Mouse (Mus musculus) heart, postnatal 36 days (tissue): Measurements from ENCODE around the gene Vcp. TPM values are rescaled to one million over a fixed set of nuclear protein-coding genes. Genes with fewer than 3 reads are reported as not detected.

Experiments
- DNase-seq, 2 experiments: peaks; one replicate each; pipeline ENCODE4 v3.0.0; 2021 to 2022
- intact Hi-C: fragments of 180-260 bp; cut with DNase I; formaldehyde crosslinking; loops from one replicate; pipeline ENCODE4 v1.15.1; 2025
- total RNA-seq, 2 experiments: library from RNA; stranded (reverse); gene quantifications; 2 replicates each; pipeline ENCODE4 v1.2.3; 2021

Gene Vcp
- total RNA-seq, 2 experiments from 2014 or later = 264 to 265 TPM

DNA sequence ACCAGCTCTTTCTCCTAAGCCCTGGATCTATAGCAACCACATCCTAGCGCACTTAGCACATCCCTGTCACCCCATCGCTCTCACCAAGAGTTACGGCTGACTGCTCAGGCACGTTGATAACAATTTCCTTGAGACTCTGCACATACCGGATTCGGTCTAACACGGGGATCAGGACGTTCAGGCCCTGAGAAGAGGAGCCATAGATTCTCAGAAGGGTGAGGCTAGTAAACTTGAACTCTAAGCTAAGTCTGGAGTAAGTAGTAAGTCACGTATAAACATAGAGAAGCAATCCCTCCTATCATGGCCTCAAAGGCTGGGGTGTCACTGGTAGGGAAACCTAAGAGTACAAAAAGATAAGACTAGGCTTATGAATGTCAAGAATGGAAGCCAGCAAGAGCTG lies 30.0 kb upstream of the Vcp start:
- intact Hi-C loops = no loop called here

DNA sequence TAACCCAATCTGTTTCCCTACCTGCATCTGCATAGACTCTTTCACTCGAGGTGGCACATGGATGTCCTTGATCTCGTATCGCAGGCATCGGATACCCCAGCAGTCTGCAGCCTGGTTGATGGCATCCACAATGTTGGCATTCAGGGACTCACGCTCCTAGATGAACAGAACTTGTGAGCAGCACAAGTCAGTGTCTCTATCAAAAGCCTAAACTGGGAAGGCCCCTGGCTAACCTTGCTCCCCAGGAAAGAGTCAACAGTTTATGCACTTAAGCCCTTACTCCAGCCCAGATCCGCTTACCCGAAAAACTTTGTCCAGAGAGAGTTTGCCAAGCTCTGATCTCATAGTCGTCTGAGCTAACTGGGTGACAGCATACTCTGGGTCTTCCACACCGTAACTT lies 29.4 kb upstream of the Vcp start:
- DNase-seq = no peak

More for the DNA sequence above, 30.0 kb upstream of the Vcp start:
- DNase-seq = no peak

DNA sequence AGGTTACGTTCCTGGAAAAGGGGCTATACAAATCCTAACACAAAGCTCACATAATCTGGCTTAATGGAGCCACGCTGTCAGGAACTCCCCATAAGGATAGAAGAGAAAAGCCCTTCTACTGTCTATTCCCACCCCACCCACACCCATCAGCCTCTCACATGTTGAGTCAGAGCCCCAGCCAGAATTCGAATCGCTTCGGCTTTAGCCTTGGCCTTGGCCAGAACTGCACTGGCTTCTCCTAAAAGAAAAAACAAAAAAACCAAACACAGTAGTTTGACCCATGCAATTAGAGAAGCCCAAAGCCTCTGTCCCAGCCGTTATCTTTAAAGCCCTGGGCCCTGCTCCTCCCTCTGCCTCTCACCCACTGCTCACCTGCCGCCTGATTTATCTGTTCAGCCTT lies 28.8 kb upstream of the Vcp start:
- DNase-seq = no peak
- intact Hi-C loops = no loop called here

More for the DNA sequence above, 29.4 kb upstream of the Vcp start:
- intact Hi-C loops = no loop called here

DNA sequence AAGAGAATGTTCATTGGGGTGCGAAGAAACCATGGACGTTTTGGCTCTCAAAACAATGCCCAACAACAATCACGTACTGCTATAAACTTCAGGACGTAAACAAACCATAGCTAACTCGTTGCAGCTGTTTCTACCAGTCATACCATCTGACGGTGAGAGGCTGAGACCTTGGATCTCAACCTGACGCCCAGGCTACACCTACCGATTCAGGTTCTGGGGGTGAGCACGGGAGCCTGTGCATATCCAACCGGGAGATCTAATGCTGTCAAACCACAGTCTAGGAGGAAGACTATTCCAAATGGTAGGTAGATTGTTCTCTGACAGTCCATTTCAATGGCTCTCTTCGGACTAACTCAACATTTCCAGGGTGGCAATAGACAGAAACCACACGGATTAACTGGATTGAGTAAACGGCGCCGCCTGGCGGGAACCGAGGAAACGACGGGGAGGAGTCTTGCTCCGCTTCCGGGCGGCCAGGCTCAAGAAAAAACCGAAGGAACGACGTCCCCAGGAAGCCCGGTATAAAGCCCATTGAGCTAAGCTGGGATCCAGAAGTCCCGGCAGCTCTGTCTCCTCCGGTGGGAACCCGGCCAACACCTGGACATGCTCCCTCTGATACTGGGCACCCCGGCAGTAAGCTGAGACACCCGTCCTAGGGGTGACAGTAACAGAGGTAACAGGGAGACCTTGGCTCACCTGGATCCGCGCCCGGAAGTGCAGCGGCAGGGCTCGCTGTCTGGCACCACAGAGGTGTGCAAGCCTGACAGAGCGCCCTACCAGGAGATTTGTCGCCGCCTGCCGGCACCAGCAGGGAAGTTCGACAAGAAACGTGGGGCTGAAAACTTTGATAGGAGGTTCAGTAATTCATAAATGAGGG lies 25.0 kb upstream of the Vcp start, which contains the start of gene Pigo:
Pigo (minus strand) TSS at position 736 of the 877 bp plus-strand sequence.
- DNase-seq = peak; percentile 92 to 96
- intact Hi-C loops = loop anchor here (1.0 kb wide), 1 partner anchor 19 kb away; no protein-coding TSS in a partner anchor

DNA sequence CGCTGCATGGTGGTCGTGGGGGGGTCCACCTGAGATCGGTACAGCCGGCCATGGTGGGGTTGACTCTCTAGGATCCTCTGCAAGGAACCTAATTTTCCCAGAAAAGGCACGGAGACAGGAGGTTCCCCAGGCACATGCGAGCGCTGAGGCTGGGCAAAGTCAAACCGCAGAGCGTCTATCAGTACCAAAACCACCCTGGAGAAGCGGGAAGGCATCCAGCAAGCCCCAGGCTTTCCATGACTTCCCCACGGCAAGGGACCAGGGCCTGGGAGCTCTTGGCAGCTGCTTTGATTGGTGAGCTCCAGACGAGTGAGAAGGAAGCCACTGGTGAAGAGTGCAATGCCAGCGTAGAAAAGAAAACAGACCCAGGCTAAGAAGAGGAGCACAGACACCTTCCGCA lies 24.4 kb upstream of the Vcp start:
- DNase-seq = no peak
- intact Hi-C loops = loop anchor here (1.0 kb wide), 1 partner anchor 18 kb away; no protein-coding TSS in a partner anchor

DNA sequence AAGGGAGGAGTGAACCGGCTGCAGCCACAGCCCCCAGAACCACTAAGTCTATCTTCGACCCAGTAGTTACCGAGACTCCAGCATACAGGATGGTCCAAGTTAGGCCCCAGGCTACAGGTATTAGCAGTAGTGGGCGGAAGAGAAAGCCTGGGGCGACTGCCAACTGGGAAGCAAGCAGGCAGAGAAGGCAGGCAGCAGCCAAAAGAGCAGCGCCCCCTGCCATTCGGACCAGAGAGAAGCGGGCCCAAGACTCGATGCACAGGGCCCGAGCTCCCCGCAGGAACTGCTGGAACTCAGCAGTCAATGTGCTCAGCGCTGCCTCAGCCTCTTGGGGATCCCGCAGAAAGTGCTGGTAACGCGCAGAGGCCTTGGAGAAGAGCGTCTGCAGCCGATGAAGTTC lies 21.0 kb upstream of the Vcp start:
- intact Hi-C loops = no loop called here
- no peak for DNase-seq

DNA sequence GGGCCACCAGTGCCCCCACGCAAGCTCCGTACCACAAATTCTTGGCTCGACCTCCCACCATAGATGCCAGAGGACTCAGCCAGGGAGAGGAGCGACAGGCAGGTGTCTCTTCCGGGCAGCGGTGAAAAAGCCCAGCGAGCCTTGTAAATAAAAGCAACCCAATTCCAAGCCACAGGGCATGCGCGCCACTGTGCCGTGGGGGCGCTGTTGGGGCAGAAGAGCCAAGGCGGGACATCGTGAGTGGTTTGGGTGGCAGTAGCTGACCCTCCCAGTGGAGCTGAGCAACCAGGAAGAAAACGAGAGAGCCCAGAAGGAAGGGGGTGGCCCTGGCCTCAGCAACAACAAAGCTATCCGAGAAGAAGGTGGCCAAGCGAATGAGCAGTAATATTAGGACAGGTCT lies 20.6 kb upstream of the Vcp start:
- intact Hi-C loops = no loop called here
- DNase-seq = no peak

DNA sequence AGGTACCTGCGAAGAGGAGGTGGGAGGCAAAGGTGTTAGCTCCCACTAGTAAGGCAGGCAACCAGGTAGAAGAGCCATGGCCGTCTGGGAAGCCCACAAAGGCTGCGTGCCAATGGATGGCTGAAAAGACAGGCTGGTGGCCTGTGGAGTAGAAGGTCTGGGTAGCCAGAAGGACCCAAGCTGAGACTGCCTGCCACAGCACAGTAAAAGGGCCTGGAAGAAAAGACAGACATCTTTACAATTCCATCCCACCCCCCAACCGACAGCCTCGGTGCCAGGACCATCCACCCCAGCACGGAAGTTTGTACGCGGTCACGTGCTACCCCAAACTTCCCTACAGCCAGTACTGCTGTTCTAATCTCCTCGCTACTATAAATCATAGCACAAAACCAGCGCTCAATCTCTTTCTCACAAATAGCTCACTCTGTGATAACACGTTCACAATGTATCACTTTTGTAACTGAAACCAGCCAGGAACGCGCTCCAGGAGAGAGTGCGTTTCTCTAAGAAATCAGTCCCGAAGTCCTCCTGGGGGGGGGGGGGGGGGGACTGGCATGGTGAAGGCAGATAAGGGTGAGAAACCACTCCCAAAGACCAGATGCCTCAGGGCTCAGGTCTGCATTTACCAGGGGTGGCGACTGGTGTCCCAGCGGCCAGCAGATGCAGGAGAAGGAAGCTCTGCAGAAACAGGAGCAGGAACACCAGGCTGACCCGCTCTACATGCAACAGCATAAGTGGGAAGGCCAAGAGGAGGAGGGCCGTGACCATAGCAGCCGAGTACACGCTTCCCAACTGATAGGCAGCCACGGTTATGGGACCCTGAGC lies 19.5 kb upstream of the Vcp start:
- no peak for DNase-seq
- intact Hi-C loops = no loop called here

DNA sequence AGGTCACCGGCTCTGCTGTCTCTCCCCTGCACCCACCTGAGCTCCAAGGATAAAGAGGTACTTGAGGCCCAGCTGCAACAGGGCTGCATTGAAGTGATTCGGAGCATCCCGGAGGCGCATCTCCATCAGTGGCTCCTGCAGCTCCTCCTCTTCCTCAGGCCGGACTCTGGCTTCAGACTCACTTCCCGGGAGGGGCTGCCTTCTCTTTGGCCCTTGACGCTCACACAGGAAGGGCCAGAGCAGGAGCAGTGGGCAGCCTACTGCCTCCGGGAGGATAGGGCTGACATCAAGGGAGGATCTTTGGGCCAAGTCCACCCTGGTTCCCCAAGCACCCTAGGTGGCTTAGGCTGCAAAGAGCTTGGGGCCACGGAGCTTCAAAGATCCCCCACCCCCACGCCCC lies 18.9 kb upstream of the Vcp start:
- intact Hi-C loops = no loop called here

DNA sequence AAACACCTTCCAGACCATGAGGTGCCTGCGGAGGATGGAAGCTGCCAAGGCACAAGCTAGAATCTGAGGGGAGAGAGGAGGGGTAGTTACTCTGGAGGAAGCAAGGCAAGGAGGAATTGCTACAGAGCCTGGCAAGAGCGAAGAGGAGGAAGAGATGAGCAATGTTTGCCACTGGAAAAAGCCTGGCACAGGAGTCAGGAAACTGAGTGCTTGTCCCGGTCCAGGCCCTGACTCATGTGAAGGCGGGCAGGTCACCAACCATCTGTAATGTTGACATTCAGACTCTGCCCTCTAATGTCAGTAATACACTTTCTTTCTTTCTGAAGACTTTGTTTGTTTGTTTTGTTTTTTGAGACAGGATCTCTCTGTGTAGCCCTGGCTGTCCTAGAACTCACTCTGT lies 17.8 kb upstream of the Vcp start:
- intact Hi-C loops = no loop called here

More for the DNA sequence above, 18.9 kb upstream of the Vcp start:
- no peak for DNase-seq

DNA sequence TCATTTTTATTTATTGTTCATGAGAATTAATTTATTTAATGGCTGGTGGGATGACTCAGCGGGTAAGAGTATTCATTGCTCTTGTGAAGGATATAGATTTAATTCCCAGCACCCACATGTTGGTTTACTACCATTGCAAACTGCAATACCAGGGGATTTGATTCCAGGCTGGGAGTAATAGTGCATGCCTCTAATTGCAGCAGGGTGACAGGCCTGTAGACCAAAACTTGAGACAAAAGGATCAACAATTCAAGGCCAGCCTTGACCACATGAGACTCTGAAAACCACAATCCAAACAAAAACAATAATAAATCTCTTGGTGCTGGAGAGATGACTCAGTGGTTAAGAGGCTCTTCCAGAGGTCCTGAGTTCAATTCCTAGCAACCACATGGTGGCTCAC lies 11.8 kb upstream of the Vcp start:
- no peak for DNase-seq
- intact Hi-C loops = no loop called here

More for the DNA sequence above, 17.8 kb upstream of the Vcp start:
- DNase-seq = no peak

DNA sequence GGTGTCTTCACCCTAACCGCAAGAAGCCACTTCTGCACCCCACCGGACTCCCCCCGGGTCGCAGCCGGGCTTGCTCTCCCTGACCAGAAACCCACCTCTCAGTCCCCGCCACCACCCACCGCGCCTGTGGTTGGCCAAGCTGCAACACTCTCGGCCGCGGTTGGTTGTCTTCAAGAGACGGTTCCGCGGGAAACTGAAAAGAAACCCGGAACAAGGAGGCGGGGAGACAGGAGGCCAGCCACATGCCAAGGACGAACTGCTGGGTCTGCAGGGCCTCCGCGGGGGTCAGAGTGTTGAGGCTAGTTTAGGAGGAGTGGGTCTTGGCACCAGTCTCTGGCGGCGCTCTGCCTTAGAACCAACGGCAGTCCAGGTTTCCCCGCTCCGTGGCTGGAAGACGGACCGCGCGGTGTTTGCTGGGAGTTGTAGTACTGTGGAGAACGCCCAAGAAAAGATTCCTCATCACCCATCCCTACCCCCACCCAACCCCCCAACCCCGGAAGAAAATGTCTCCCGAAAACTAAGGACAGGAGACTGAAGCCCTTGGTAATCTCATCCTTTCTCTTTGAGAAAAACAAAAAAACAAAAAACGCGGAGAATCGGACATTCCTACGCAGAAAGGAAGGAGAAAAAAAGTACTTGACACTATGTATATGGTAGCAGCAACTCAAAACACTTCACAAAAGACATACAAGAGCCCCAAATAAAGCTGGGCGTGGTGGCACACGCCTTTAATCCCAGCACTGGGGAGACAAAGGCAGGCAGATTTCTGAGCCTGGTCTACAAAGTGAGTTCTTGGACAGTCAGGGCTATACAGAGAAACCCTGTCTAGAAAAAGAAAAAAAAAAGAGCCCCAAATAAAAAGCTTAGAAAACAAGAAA lies 10.1 kb upstream of the Vcp start, which contains the start of gene Fancg:
Fancg (minus strand) TSS at position 346 of the 878 bp plus-strand sequence.
- DNase-seq = peak; percentile 79 to 90
- intact Hi-C loops = no loop called here

DNA sequence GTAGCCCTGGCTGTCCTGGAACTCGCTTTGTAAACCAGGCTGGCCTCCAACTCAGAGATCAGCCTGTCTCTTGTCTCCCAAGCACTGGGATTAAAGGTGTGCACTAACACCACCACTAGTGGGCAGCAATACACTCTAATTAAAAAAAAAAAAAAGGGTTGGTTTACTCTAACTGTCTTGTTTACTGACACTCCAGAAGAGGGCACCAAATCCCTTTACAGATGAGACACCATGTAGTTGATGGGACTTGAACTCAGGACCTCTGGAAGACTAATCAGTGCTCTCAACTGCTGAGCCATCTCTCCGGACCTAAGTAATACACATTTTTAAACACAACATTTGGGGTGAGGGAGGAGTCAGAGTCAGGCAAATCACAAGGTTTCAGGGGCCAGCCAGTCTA lies 5.5 kb upstream of the Vcp start:
- intact Hi-C loops = loop anchor here (1.0 kb wide), 1 partner anchor 20 kb away; the partner anchor contains the start of gene Pigo
- DNase-seq = no peak

DNA sequence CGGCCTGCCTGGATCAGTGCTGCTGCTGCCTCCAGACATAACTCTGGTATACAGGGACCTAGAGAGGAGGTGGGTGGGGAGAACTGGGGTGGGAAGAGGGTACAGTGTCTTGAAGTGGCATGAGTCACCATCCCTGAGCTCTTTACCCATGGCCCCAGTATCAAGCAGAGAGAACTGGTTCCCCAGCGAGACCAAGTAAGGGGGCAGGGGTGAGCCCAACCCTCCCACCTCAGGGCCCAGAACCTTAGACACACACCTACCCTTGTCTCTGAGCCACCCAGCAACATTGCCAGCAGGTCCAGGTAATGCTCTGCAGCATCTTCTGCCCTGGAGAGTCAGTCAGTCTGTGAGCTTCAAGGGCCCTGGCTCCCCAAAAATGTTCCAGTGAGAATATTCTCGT lies 4.6 kb upstream of the Vcp start:
- intact Hi-C loops = no loop called here
- no peak for DNase-seq

DNA sequence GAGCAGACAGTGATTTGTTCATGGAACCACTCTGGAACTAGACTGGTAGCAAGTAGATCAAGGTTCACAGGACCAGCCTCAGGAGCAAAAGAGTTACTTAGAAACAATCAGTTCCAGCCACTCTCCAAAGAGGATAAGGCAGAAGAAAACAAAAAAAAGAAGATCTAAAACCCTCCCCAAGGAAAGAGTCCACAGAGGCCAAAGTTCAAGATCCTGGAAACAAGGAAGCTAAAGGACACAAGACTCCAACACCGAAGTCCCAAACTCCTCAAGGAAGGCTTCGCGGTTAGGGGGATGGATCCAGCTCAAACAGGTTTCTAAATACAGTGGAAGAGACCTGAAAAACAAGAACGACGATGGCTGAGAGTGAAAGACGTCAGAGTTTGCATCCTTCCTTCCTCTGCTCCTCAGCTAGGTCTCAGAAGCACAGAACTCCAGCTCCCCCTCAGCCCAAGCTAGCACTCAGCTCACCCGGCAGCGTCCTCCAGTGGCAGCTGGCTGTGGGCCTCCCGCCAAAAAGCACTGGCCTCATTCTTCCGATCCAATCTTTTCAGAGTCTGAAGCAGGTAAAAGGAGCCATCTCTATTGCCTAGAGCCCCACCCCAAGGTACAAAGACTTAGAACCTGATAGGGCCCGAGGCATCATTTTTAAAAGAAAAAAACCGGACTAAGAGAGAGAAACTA lies 2.6 kb upstream of the Vcp start:
- intact Hi-C loops = no loop called here
- DNase-seq = no peak

DNA sequence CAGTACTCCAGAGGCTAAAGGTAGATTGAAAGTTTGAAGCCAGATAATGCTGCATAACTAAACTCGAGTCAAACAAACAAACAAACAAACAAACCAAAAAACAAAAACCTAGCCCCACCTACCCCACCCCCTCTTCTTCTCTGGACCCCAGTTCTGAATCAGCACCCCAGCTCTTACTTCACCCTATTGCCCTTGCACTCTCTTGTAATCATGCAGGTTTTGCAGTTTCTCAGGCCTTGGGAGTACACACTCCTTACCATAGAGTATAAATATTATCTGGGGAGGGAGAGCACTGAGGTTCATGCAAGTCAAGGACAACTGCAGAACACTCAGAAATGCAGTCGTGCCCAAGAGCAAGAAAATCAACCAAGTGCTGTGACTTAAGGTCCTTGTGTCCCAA lies 965 bp upstream of the Vcp start:
- intact Hi-C loops = no loop called here
- no peak for DNase-seq

DNA sequence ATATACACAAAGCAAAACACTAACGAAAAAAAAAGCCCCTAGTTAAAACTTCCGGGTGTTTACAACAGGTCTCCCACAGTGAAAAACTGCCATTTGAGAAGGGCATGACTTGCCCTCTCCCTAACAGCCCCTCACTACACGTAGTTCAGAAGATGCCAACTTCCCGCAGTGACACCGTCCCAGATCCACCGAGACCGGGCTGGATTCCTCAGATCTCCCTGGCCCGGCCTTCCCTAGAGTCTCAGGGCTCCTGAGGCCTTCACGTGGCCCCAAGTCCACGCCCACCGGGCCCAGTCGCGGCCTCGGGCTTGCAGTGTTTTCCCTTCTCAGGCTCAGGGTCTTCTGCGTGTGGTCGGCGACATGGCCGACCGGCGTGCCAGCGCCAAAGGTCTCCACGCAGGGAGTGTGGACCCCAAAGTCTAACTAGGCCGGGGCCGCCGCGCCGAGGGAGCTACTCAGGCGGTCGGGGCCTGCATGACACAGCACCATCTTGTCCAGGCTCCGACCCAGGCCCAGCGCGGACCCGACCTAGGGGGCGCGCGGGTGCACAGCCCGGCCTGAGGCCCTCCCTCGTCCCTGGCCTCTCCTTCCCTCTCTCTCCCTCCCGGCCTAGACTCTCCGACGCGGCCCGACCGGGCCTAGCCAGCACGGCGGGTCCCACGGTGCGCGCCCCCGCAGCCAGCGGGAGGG lies 711 bp downstream of the Vcp start:
- intact Hi-C loops = no loop called here
- peak; percentile 72 to 80 for DNase-seq

DNA sequence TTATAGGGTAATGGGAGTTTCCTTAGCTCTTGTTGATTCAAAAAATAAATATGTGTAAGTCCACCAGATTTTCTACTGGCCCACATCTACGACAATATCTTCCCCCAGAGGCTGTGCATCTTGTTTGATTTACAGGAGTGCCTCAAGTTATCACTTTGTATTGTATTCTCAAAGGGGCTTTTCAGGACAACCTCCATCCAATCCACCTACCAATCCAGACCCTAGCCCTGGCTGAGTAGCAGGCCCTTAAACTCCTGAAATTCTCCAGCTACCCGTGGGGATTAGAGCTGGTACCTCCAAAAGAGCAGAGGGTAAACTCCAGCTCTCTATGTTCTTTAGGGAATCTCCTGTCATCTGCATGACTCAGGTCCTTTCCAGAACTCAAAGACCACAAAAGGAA lies 2.3 kb downstream of the Vcp start:
- intact Hi-C loops = no loop called here
- no peak for DNase-seq

DNA sequence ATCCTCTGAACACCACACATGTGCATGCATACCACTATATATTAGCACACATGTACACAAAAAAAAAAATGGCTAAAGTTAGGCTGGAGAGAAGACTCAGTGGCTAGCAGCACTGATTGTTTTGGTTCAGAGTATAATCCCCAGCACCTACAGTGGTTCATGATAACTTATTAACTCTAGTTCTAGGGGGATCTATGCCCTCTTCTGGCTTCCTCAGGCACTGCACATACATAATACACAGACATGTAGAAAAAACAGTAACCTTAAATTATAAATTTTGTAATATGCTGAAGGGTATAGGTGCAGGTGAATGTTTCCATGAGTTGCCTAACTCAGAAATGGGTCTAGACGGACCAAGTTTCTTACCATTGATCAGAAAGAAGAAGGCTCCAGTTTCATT lies 12.0 kb downstream of the Vcp start:
- intact Hi-C loops = no loop called here
- no peak for DNase-seq
